Mouse (Mus musculus) myocyte (in vitro differentiated cells): ENCODE data around the gene Usp32. TPM values are rescaled to one million over a fixed set of nuclear protein-coding genes. Genes with fewer than 3 reads are reported as not detected.

ENCODE experiments used
- H3K27me3 ChIP-seq: one replicate; pipeline ENCODE4 v1.6.1; 2011; ENCODE audit not compliant: control insufficient read depth, insufficient read depth, insufficient read length
- H3K36me3 ChIP-seq: one replicate; pipeline ENCODE4 v1.6.1; 2011; ENCODE audit not compliant: control insufficient read depth, insufficient read depth
- H3K4me2 ChIP-seq: one replicate; pipeline ENCODE4 v1.6.1; 2011; ENCODE audit warnings: low read depth, control low read depth
- H3K4me3 ChIP-seq: one replicate; pipeline ENCODE4 v1.5.1; 2011; ENCODE audit warnings: mild to moderate bottlenecking, control low read depth, moderate library complexity
- H3K79me2 ChIP-seq: one replicate; pipeline ENCODE4 v1.6.1; 2011; ENCODE audit not compliant: control insufficient read depth, insufficient read depth
- H3ac ChIP-seq: one replicate; pipeline ENCODE4 v1.6.1; 2011; ENCODE audit not compliant: control insufficient read depth, insufficient read length
- CEBPB ChIP-seq: IDR thresholded peaks from 2 replicates; pipeline ENCODE4 v1.6.1; 2011; ENCODE audit warnings: mild to moderate bottlenecking, moderate library complexity; ENCODE audit not compliant: poor library complexity, insufficient read depth, severe bottlenecking
- E2F4 ChIP-seq: IDR thresholded peaks from one replicate; pipeline ENCODE4 v1.6.1; 2011; ENCODE audit warnings: mild to moderate bottlenecking, control low read depth, moderate library complexity; ENCODE audit not compliant: insufficient read depth
- MAX ChIP-seq: IDR thresholded peaks from one replicate; pipeline ENCODE4 v1.6.1; 2011; ENCODE audit warnings: low read depth, mild to moderate bottlenecking, control low read depth
- MYOD1 ChIP-seq, 3 experiments: IDR thresholded peaks; one replicate each; pipeline ENCODE4 v1.6.1; 2011; ENCODE audit warnings: control low read depth in 2 of 3, low read depth in 2 of 3, mild to moderate bottlenecking in 2 of 3, moderate library complexity in 1 of 3; ENCODE audit not compliant: insufficient read length in 2 of 3, control insufficient read depth in 1 of 3
- MYOG ChIP-seq, 3 experiments: IDR thresholded peaks; one replicate each; pipeline ENCODE4 v1.6.1; 2011; ENCODE audit warnings: control low read depth in 2 of 3, low read depth in 2 of 3, mild to moderate bottlenecking in 2 of 3; ENCODE audit not compliant: insufficient read length in 2 of 3, control insufficient read depth in 1 of 3, insufficient read depth in 1 of 3
- POLR2A ChIP-seq: IDR thresholded peaks from one replicate; pipeline ENCODE4 v1.6.1; 2011; ENCODE audit warnings: low read depth, mild to moderate bottlenecking, control low read depth, moderate library complexity; ENCODE audit not compliant: insufficient read length
- POLR2AphosphoS2 ChIP-seq: IDR thresholded peaks from one replicate; pipeline ENCODE4 v1.6.1; 2011; ENCODE audit warnings: low read depth, control low read depth; ENCODE audit not compliant: insufficient read length
- REST ChIP-seq: IDR thresholded peaks from one replicate; pipeline ENCODE4 v1.6.1; 2011; ENCODE audit warnings: mild to moderate bottlenecking, control low read depth, moderate library complexity; ENCODE audit not compliant: insufficient read depth, insufficient read length
- SRF ChIP-seq: IDR thresholded peaks from one replicate; pipeline ENCODE4 v1.6.1; 2011; ENCODE audit warnings: low read depth; ENCODE audit not compliant: control insufficient read depth, insufficient read length
- TCF12 ChIP-seq: IDR thresholded peaks from one replicate; pipeline ENCODE4 v1.6.1; 2011; ENCODE audit warnings: mild to moderate bottlenecking, control low read depth; ENCODE audit not compliant: poor library complexity, insufficient read depth, severe bottlenecking
- TCF3 ChIP-seq: IDR thresholded peaks from one replicate; pipeline ENCODE4 v1.6.1; 2011; ENCODE audit warnings: low read depth, control low read depth; ENCODE audit not compliant: insufficient read length
- USF1 ChIP-seq: IDR thresholded peaks from one replicate; pipeline ENCODE4 v1.6.1; 2011; ENCODE audit warnings: low read depth, mild to moderate bottlenecking, control low read depth, moderate library complexity
- polyA plus RNA-seq: library from polyadenylated mRNA; unstranded; fragments of >200 nt; fragmentation: generic; extraction: Trizol; gene quantifications from one replicate; pipeline ENCODE4 v1.2.1, GENCODE M21; 2012; ENCODE audit warnings: missing spikeins

The Usp32 gene
- polyA plus RNA-seq, 1 experiment, result 4.5 TPM

- H3K79me2 ChIP-seq, result no peaks in the 10 kb centered on the region
- TF ChIP-seq SRF (no peak), POLR2AphosphoS2 (no peak), TCF12 (no peak), USF1 (no peak), CEBPB (no peak), TCF3 (no peak), POLR2A (no peak), MYOG (IDR thresholded peaks at IDR 0.05; ENCODE audit: control insufficient read depth in 1 of 3, insufficient read depth in 1 of 3, insufficient read length in 2 of 3, low read depth in 2 of 3) (no peak), MAX (no peak), E2F4 (no peak), MYOD1 (IDR thresholded peaks at IDR 0.05; ENCODE audit: control insufficient read depth in 1 of 3, insufficient read length in 2 of 3, low read depth in 2 of 3) (no peak), REST (no peak)
- H3K4me2 ChIP-seq, result no peak overlapping the region
- H3K27me3 ChIP-seq, result no peaks in the 10 kb centered on the region
- H3K36me3 ChIP-seq, result peaks cover 4% of the 10 kb centered on the region
- no peak overlapping the region for H3K4me3 ChIP-seq
- H3ac ChIP-seq, result no peak overlapping the region
Measured at GRCm38 (mm10) chr11:85067871-85068270, 72.1 kb downstream of the Usp32 start.

DNA sequence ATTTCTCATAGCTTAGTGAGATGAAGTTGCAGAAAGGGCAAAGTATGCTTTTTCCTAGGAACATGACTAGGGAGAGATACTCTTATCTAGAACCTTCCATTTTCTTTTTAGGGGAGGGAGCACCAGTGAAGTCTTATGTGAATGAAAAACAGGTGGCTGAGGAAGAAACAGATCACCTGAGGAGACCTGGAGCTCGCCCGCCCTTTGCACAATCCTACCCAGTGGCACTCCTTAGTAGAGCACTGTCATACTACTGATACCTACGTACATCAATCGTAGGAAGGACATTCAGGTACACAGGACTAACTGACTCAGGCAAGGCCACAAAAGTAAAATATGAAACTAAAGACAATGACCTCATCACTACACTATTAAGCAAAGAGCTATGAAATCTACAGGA lies 81.4 kb downstream of the Usp32 start:
- H3K27me3 ChIP-seq, result no peaks in the 10 kb centered on the region
- no peak overlapping the region for H3ac ChIP-seq
- H3K4me2 ChIP-seq, result no peak overlapping the region
- H3K4me3 ChIP-seq, result no peak overlapping the region
- no peaks in the 10 kb centered on the region for H3K79me2 ChIP-seq
- peaks cover 12% of the 10 kb centered on the region for H3K36me3 ChIP-seq
- TF ChIP-seq SRF (no peak), E2F4 (no peak), POLR2AphosphoS2 (no peak), POLR2A (no peak), CEBPB (no peak), MYOD1 (IDR thresholded peaks at IDR 0.05; ENCODE audit: control insufficient read depth in 1 of 3, insufficient read length in 2 of 3, low read depth in 2 of 3) (no peak), TCF12 (no peak), USF1 (no peak)

- no peak overlapping the region for H3ac ChIP-seq
- no peak overlapping the region for H3K4me3 ChIP-seq
- no peaks in the 10 kb centered on the region for H3K79me2 ChIP-seq
- peaks cover 12% of the 10 kb centered on the region for H3K36me3 ChIP-seq
- TF ChIP-seq MYOG (IDR thresholded peaks at IDR 0.05; ENCODE audit: control insufficient read depth in 1 of 3, insufficient read depth in 1 of 3, insufficient read length in 2 of 3, low read depth in 2 of 3) (no peak), SRF (no peak), POLR2AphosphoS2 (no peak), CEBPB (no peak), USF1 (no peak), REST (no peak)
- H3K4me2 ChIP-seq, result no peak overlapping the region
- no peaks in the 10 kb centered on the region for H3K27me3 ChIP-seq
Measured at GRCm38 (mm10) chr11:85057544-85057943, 82.4 kb downstream of the Usp32 start.

DNA sequence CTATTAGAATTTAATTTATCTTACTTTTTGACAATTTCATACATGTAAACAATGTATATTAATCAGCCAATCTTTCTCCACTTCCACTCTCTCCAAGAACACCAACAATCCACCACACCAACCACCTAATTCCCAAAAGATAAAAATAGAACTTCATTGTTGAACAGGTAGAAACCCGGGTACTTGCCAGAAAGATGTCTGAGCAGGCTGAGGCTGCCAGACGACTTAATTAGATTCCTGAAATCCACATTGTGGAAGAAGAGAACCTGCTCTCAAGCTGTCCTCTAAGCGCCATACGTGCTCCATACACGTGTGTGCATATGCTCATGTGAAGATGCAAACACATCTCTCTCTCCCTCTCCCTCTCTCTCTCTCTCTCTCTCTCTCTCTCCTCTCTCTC lies 83.1 kb downstream of the Usp32 start:
- H3K36me3 ChIP-seq, result peaks cover 12% of the 10 kb centered on the region
- H3ac ChIP-seq, result no peak overlapping the region

GRCm38 (mm10) chr11:85055561-85055960 lies 84.4 kb downstream of the Usp32 start:
- H3K4me3 ChIP-seq, result no peak overlapping the region
- no peaks in the 10 kb centered on the region for H3K27me3 ChIP-seq
- peaks cover 15% of the 10 kb centered on the region for H3K36me3 ChIP-seq
- H3K79me2 ChIP-seq, result no peaks in the 10 kb centered on the region
- TF ChIP-seq POLR2A, result no peak
- H3ac ChIP-seq, result no peak overlapping the region
- no peak overlapping the region for H3K4me2 ChIP-seq

More for the DNA sequence above, 83.1 kb downstream of the Usp32 start:
- TF ChIP-seq USF1 (no peak), CEBPB (no peak), TCF3 (no peak), E2F4 (no peak), MYOG (IDR thresholded peaks at IDR 0.05; ENCODE audit: control insufficient read depth in 1 of 3, insufficient read depth in 1 of 3, insufficient read length in 2 of 3, low read depth in 2 of 3) (no peak), POLR2A (no peak), MYOD1 (IDR thresholded peaks at IDR 0.05; ENCODE audit: control insufficient read depth in 1 of 3, insufficient read length in 2 of 3, low read depth in 2 of 3) (no peak), TCF12 (no peak), POLR2AphosphoS2 (no peak), MAX (no peak)
- H3K4me2 ChIP-seq, result no peak overlapping the region
- H3K79me2 ChIP-seq, result no peaks in the 10 kb centered on the region
- H3K27me3 ChIP-seq, result no peaks in the 10 kb centered on the region
- H3K4me3 ChIP-seq, result no peak overlapping the region
